Mouse (Mus musculus) frontal cortex, postnatal 36 days (tissue): Measurements from ENCODE around the gene Adam12.
"Not testable (repeated sequence)": the region's sequence is repeated elsewhere in the genome, so short reads cannot be mapped to it uniquely, and the experiment has no call there.

ENCODE experiments used
- DNase-seq, 2 experiments: peaks; one replicate each; pipeline ENCODE4 v3.0.0; 2022; ENCODE audit warnings: low spot score in 2 of 2

Gene Adam12

DNA sequence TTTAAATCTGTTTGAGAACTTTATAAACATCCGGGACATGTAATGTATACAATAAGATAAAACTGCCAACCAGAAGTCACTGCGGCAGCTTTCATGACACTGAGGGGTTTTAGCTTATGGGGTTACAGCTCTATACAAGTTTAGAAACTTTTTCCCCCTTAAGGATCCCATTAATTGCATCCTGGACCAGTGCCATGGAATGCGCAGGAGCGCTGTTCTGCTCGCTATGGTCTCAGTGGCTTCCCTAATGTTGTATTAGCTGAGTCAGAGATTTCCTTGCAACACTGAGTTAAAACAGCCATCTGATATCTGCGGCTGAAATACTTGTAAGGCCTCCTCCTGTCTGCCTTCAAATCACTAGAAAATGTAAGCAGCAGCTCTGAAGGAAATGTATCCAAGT, 298.6 kb downstream of the Adam12 start:
- DNase-seq: no peak

DNA sequence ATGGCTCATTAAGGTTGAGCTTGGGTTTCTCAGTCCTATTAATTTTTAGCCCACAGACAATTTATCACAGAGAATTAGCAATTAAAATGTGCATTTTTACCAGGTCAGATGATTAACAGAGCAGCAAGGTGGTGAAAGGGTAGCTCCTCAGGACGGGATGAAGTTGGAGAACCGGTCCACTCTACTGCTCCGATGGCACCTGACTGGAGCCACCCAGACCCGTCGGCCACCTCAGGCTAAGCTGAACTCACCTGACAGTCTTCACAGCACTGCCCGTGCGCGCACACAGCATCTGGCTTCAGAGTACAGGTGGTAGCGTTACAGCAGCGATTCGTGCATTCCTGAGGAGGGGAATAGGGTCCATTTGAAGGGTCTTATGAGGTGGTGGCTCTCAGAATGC, 300.5 kb downstream of the Adam12 start:
- no peak for DNase-seq

DNA sequence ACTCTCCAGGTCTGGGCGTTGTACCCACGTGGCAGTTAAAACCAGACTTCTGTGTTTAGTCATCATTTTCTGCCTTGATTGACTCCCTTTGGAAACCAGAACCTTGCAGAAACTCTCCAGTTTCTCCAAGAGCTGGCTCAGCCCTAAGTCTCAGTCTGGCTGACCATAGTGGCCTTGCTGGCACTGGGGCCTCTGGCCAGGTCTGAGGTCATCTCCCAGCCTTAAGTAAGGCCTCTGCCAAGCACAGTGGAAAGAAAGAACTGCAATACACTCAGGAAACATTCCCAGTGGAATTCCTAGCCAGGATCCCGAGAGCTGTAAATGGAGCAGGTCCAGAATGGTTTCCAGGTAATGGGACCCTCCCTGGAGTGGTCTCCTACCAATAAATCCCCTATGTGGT, 303.0 kb downstream of the Adam12 start:
- no peak for DNase-seq

DNA sequence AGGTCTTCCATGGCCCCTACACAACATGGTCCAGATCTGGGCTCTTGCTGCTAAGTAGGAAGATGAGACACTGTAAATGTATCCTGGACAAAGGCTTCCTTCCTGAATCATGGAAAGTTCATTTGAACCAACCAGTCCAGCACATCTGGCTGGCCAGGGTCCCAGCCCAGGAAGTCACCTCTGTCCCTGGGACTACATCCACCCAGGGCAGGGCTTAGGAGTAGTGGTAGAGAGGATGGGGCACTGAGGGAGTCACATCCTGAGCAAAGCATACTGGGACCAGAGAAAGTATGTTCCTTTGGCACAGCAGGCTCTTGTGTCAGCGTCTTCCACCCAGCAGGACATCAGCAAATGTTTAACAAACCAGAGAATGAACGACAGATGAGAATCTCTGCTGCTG, 306.2 kb downstream of the Adam12 start:
- no peak for DNase-seq

DNA sequence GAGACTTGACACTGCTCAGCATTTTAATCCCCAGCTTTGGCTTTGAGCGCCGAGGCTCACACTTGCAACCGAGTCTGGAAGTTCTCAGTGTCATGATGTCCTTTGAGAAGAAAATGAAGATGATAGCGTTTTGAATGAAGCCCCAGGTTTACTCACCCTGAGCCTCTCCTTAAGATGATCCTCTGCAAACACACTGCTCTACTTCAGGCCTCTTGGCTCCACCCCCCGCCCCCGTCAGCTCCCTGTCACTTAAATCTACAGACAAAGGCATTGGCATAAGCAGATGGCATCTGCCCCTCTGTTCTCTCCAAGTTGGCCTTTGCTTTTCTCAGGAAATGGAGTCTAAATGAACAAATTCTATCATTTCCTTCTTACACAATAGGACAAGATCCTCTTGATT, 308.0 kb downstream of the Adam12 start:
- no peak for DNase-seq

DNA sequence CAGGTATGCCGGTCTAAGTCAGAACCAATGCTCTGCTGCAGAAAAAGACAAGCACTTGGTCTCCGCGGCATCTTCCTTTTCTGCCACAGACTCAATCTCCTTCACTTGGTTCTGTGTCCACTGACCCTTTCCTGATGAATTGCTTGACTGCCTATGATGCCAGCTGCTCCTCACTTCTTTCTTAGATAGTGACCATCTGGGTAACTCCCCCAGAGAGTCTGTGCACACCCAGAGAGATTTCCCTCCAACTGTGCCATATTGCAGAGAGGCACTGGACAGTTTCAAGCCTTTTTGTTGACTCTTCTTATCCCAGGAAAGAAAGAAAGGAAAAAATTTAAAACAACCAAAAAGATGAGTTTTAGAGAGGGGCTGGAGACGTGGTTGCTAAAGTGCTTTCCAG, 310.7 kb downstream of the Adam12 start:
- peak in 1 of 2 experiments; percentile 27 for DNase-seq

DNA sequence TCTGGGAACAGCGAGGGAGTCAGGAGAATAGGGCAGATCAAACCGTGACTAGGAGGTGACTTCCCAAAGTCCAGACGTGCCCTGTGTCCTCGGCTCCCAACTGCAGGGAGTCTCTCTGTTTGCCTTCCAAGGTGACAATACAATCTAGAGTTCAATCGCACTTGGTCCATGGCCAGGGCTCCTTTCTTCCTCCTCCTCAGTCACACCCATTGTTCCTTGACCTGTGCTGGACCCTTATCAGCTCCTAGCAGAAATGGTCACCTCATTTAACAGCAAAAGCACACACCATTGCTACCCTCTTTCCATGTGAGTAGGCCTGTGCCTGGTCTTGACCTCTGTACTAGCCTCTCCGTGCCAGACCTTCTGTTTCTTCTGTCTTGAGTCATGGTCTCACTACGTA, 311.2 kb downstream of the Adam12 start:
- no peak for DNase-seq

DNA sequence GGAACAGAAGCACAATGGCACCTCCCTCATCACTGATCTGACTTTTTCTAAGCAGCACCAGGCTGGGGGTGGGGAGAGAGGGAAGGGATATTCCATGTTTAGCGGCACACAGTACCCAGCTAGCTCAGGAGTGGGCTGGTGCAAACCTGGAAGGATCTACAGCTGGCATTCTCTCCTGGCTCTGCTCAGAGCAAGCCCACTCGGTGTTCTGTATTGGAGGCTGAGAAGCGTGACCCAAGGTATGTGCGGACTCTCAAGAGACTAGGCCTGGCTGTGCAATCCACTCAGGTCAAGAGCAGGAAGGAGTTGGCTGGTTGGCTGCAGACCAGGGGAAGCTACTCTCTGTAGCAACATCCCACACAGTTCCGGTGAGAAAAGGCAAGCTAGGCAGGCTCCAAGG, 312.0 kb downstream of the Adam12 start:
- peak; percentile 73 to 76 for DNase-seq

DNA sequence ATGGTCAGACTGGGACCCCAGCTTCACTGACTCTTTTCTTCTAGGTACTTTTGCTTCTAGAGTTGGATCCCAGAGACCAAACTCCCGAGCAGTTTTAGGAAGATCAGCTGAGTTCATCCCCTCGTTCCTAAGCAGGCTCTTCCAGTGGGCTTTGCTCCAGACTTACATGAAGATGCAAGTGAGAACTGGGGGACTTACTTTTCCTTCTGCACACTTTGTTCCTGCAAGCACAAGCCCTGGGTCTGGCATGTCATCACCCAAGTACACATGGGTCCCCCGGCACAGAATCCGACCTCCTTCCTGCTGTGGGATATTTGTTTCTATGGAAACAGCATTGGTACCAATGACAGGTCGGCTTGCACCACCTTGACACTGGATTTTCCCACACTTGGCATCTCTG, 312.6 kb downstream of the Adam12 start:
- DNase-seq: no peak

DNA sequence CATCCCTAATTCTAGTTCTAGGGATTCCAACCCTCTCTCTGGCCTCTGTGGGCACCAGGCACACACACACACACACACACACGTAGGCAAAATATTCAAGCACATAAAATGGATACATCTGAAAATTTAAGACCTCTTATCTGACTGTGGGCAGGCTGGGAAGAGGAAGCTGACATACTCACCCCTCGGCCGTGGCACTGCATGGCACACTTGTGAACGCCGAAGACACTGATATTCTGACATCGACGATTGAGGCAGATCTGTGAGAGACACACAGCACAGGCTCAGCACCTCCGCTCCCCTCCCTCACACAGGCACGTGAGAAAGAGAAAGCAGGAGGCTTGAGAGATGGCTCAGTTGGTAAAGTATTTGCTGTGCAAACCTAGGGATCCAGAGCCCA, 315.7 kb downstream of the Adam12 start:
- DNase-seq: no peak

DNA sequence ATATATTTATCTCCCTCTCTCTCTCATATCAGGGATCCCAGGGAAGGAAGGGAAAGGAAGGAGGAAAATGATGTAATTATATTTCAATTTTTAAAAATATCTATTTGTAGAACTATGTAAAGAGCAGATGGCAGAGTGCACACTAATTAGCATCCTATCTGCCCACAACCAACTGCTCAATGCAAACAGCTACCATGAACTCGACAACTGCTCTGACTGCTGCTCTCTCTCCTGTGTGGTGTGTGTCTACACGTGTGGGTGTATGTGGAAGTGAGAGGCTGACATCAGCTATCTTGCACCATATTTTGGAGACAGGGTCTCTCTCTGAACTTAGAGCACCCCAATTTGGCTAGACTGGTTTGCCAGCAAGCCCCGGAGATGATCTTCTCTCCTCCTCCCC, 320.1 kb downstream of the Adam12 start:
- peak; percentile 40 to 74 for DNase-seq

DNA sequence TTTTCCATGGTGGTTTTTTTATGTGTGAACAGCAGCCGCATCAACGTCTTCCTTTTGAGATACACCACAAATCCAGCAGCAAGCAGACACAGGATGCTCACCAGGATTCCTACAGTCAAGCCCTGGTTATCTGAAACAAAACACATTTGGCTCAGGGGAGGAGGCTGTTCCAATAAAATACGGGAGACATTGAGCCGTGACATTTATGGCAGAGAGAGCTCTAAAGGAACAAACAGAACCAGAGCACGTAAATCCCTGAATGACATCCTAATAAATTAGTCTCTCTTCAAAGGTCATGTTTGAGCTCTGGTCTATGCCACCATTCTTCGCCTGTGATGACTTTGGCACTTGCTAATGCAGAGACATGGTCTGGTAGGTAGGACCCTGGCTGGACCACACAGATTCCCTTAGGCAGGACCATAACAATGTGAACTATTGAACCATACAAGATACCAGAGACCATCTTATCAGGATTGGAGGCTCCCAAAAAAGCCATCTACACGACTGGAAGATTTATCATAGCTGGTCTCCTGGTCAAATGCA, 322.0 kb downstream of the Adam12 start:
- DNase-seq: no peak

DNA sequence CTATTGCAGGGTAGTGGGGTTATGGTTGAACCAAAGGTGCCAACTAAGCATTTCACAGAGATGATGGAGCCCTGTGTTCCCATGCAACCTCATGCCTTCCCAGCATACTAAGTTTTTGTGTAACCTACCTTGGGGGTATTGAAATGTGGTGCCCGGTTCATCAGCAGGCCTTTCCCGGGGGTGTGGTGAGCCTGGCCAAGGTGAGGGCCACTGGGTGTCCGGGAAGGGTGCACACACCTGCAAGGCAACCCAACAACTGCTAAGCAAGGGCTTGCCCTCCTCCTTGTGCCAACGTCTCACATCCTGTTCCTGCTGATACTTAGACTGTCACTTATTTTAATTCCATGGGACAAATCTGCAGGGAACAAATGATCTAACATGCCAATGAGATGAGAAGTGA, 323.0 kb downstream of the Adam12 start:
- no peak for DNase-seq

DNA sequence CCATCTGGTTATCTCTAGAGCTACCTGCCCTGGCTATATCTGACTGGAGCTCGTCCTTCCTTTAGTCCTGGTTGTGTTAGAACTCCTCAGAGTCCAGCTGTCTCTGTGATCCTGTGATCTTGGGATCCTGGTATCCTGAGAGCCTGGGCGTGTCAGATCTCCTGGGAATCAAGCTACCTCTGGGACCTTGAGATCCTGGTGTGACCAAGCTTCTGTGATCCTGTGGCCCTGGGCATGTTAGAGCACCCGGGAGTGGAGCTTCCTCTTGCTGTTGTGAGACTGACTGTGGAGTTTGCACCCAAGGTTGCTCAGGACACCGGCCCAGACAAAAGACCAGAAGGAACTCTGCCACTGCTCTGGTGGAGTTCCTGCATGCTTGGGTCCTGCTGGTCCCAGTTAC, 332.6 kb downstream of the Adam12 start:
- DNase-seq: no peak

DNA sequence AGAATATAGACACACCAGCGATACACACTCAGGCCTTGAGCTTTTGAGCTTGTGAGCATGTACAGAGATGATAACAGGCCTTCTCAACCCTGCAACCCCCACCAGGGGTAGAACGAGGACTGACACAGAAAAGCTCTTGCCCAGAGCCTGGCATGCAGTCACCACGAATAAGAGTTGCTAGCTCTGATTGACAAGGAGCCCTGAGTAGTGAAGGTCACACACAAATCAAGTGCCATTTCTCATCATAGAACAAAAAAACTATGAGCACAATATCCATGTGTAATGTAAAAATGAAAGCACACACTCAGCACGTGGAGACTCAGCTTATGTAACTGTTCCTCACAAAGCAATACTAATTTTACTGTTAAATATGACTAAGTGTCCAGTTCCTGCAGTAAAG, 340.1 kb downstream of the Adam12 start:
- DNase-seq: no peak

DNA sequence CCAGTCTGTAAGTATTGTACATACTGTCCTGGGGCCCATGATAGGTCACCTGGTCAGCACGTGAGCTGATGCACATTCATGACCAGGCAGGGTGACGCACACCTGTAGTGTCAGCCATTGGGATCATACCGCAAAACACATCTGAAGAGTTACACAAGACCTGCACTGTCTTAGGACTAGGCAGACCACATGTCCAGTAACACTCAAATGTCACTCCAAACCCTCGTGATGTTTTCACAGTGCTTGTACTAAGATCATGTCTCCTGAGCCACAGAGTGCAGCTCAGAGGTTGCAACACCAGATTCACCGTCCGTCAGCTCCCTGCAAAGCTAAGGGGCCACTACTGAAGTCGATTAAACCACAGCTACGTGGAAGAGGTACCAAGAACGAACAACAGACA, 340.6 kb downstream of the Adam12 start:
- no peak for DNase-seq

DNA sequence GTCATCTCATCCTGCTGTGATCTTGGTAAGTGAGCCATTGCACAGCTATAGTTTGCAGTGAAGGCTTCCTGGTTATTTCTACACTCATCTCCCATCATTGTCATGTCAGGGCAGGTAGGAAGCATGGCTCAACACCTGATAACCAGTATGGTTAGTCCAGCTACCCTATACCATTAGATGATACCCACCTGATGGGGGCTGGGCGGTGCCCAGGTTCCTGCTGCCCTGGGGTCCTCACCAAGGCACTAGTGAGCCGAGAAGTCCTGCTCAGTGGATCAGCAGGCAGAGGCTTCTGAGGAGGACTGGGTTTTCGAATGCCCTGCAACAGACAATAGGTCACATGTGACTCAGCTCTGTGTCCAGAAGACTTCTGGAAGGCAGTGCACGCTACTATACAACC, 342.0 kb downstream of the Adam12 start:
- no peak for DNase-seq

DNA sequence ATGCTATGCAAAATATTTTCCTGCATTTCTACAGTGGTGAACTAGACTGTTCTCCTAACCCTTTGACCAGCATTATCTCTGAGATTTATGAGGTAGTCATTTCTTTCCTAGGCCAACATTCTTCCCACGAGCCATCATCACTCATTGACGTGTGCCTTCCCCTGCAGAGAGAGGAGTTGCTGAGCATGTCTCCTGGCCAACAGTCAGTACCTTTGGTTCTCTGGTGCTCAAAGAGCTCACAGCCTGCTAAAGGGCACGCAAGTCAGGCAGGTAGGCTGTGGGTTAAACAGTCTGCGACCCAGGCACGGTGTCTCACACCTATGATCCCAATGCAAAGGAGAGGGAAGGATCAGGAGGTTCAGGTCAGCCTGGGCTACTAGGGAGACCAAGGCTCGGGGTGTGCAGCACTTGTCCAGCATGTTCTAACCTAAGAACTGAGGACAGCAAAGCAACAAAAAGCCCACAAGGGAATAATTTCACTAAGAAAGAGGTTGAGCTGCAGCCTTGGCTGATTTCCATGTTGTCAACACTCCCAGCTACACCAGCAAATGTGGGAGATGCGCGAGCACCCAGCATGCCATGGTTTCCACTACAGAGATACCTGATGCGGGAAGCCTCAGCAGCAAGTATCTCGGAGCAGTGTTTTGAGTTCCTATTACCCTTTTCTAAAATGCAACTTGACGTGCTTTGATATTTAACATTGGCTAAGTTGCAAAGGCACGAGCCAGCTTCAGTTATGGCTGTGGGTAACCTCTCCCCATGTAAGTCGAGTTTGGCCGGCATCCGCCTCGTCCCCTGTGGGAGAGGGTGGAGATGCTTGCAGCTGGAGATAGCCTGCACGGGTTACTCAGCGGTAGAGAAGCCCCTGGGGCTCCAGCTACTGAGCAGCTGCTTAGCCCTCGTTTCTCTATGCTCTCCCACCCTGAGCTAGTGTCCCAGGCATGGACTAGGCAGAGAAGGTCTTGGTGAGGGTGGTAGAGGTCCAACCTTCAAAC, 342.7 kb downstream of the Adam12 start:
- DNase-seq: no peak

DNA sequence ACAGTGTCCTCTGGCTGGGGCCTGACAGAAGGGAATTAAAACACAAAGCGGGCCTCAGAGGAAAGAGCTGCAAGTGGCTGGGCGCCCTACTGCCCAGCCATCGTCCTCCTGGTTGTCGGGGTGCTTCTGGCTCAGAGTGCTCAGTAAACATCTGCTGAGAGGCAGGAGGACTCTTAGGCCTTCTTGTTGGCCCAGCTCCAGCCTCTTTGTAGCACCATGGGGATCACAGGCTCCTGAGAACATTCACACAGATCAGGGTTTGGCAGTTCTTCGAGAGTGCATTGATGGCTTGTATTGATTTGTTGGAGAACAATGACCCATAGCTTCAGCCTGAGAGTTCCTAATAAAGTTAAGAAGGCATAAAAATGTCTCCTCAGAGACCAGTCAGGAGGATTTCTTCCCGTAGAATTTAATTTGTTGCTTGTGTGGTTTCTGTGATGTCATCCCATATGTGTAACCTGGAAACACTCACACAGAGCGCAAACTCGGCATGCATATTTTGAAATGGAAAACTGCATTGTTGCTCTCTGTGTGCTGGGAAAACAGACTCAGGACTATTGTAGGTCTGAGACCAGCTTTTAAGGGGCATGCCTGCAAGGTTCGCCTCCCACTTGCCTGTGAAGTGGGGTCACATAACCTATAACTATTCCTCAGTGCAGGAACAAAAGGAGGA, 347.1 kb downstream of the Adam12 start:
- DNase-seq: not testable (repeated sequence)

DNA sequence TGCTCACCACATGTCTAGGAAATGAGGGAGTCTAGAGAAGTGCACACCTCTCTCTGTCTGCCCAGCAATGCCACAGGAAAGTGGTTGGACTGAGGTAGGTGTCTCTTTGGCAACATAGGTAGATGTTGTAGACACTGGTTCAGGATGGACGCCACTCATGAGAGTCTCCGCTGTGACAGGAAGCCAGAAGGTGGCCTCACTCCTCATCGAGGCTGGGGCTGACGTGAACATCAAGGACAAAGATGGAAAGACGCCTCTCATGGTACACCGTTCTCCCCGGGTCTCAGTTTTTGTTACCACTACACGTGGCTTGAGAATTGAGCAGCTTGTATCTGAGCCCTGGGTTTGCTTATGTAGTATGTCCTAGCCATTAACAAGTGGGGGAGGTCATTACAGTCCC, 352.2 kb downstream of the Adam12 start:
- no peak for DNase-seq

DNA sequence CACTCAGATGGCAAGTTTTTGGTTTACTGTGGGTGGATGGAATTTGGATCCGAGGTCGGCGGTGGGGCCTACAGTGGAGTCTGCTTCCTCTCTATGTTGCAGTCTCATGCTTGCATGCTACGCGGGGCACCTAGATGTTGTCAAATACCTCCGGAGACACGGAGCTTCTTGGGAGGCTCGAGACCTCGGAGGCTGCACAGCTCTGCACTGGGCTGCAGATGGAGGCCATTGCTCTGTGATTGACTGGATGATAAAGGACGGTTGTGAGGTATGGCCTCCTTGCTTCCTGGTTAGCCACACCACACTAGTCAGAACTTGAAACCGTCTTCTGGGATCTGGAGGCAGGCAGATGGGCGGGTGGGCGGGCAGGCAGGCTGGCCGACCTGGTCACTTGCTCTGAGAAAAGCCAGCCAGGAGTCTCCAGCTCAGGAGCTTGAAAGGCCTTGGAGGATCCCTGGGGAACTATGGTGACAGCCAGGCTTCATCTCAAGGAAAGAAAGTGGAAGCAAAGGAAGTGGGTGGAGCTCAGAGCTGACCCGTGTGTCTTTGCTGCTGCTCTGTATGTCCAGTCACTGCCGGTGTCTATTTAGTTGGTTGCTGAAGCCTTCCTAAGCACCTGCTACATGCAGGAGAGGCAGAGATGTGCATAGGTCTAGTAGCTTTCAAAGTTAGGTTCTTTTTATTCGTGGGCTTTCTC, 355.2 kb downstream of the Adam12 start:
- no peak for DNase-seq

DNA sequence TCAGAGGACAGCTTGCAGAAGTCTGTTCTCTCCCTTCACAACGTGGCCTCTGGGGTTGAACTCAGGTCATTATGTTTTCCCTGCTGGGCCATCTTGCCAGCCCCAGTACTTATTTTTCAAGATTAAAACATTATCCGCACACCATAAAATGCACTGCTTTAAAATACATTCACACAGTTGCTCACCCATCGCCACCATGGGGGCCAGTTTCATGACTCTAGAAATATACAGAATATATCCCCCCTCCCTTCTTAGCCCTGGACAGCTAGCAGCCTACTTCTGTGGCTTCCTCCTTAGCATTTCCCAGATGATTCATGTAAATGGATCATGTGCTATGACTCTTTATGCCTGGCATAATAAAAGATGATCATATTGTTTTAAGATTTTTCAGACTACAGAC, 355.8 kb downstream of the Adam12 start:
- DNase-seq: no peak
